Mouse (Mus musculus) hindbrain, embryonic 11.5 days (tissue): ENCODE results near the gene Kcnq1. TPM values are rescaled to one million over a fixed set of nuclear protein-coding genes. Genes with fewer than 3 reads are reported as not detected.

Source experiments
- ATAC-seq: fragments of 200-750 bp; cut with Nextera tagmentation; 2 replicates; pipeline ENCODE4 v1.8.0; 2017; ENCODE audit warnings: mild to moderate bottlenecking, moderate TSS enrichment, moderate library complexity; ENCODE audit not compliant: low FRiP score
- DNase-seq: peaks from one replicate; pipeline ENCODE4 v3.0.0-alpha.2; 2015; ENCODE audit warnings: low spot score
- H3K27ac ChIP-seq: fragments of 300-500 bp; sonication (generic); 2 replicates; pipeline ENCODE4 v1.5.1; 2014; ENCODE audit warnings: mild to moderate bottlenecking, low read depth, low read length
- H3K27me3 ChIP-seq: fragments of 300-500 bp; sonication (generic); 2 replicates; pipeline ENCODE4 v1.6.1; 2014; ENCODE audit warnings: mild to moderate bottlenecking, low read length, moderate library complexity, mixed read lengths; ENCODE audit not compliant: control insufficient read depth, insufficient read depth
- H3K36me3 ChIP-seq: fragments of 300-500 bp; sonication (generic); 2 replicates; pipeline ENCODE4 v1.6.1; 2014; ENCODE audit warnings: mild to moderate bottlenecking, low read length, moderate library complexity, mixed read lengths; ENCODE audit not compliant: control insufficient read depth, insufficient read depth
- H3K4me1 ChIP-seq: fragments of 300-500 bp; sonication (generic); replicated peaks from 2 replicates; pipeline ENCODE4 v1.6.1; 2014; ENCODE audit warnings: low read length, mixed read lengths; ENCODE audit not compliant: control insufficient read depth, insufficient read depth
- H3K4me2 ChIP-seq: fragments of 300-500 bp; sonication (generic); replicated peaks from 2 replicates; pipeline ENCODE4 v1.6.1; 2014; ENCODE audit warnings: mild to moderate bottlenecking, low read depth, low read length
- H3K4me3 ChIP-seq: fragments of 300-500 bp; sonication (generic); 2 replicates; pipeline ENCODE4 v1.5.1; 2014; ENCODE audit warnings: low read depth, low read length
- H3K9ac ChIP-seq: fragments of 300-500 bp; sonication (generic); 2 replicates; pipeline ENCODE4 v1.6.1; 2014; ENCODE audit warnings: low read depth, low read length
- H3K9me3 ChIP-seq: fragments of 300-500 bp; sonication (generic); 2 replicates; pipeline ENCODE4 v1.6.1; 2016; ENCODE audit warnings: low read length; ENCODE audit not compliant: control insufficient read depth
- WGBS: fragments of 180-500 bp; shearing (Covaris S2); extraction: QIAGEN DNeasy Blood & Tissue Kit; methylation state at CpG from one replicate; pipeline ENCODE4 v1.1.7; 2014; 5-methylcytosine and 5-hydroxymethylcytosine counted together
- polyA plus RNA-seq: library from polyadenylated mRNA; unstranded; fragments of >200 nt; fragmentation: Nextera tagmentation; extraction: Ambion mirVana; gene quantifications from 2 replicates; pipeline ENCODE4 v1.2.1, GENCODE M21; 2014

Kcnq1 gene
- polyA plus RNA-seq, 1 experiment from 2014 or later = 1.7 TPM

DNA sequence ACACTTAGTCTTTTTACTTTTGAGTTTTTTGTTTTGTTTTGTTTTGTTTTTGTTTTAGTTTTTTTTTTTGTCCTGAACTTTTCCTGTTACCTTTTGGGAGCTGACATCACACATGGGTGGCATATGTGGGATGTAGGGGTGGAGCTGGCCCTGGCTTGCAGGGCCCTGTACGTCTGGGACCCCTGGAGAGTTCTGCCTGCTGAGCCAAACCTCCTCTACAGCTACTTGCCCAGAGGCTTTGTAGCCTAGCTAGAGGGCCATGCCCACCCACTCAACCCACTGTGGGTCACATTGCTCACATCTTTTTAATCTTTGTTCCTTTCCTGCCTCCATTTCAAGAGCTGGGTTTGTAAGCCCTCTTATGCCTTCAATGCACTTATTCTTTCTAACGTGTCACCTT is 38.7 kb upstream of the Kcnq1 start:
- Histone ChIP-seq H3K9me3 (no peaks in the 10 kb centered on the region), H3K4me3 (no peak overlapping the region), H3K4me1 (peaks cover 15% of the 10 kb centered on the region), H3K4me2 (no peak overlapping the region), H3K27me3 (no peaks in the 10 kb centered on the region), H3K27ac (peak overlapping the region; percentile 94; the same call in 1 of the 2 replicates), H3K9ac (no peak overlapping the region), H3K36me3 (peaks cover 8% of the 10 kb centered on the region; the same call in 1 of the 2 replicates)
- ATAC-seq = no peak
- 87% methylated on average over 2 of the region's 2 CpGs for WGBS
- no peak for DNase-seq

DNA sequence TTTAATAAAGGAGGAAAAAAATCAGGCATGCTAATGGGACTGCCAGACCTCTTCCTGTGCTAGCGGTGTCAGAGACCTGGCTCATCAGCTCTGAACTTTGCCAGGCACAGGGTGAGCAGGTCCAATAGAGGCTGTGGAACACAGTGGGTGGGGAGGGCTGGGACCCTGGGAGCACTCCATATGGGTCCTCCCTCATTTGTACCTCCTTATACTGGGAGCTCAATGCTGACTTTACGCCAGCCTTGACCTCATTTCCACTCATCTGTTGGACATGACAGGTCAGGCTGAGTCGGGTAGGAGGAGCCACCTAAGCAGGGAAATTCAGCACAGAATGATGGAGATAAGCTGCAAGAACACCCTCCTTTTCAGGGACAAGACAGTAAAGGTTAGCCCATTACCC is 38.3 kb upstream of the Kcnq1 start:
- no peaks in the 10 kb centered on the region for H3K27me3 ChIP-seq
- ATAC-seq (no peak), DNase-seq (no peak)
- peaks cover 15% of the 10 kb centered on the region for H3K4me1 ChIP-seq
- H3K9ac ChIP-seq = peak overlapping the region; percentile 65
- no peaks in the 10 kb centered on the region for H3K9me3 ChIP-seq
- peak overlapping the region; percentile 90 for H3K4me3 ChIP-seq
- peak overlapping the region; percentile 68 for H3K4me2 ChIP-seq
- H3K36me3 ChIP-seq = peaks cover 6% of the 10 kb centered on the region; the same call in 1 of the 2 replicates
- WGBS = 82% methylated on average over 3 of the region's 3 CpGs
- peak overlapping the region; percentile 94 for H3K27ac ChIP-seq

DNA sequence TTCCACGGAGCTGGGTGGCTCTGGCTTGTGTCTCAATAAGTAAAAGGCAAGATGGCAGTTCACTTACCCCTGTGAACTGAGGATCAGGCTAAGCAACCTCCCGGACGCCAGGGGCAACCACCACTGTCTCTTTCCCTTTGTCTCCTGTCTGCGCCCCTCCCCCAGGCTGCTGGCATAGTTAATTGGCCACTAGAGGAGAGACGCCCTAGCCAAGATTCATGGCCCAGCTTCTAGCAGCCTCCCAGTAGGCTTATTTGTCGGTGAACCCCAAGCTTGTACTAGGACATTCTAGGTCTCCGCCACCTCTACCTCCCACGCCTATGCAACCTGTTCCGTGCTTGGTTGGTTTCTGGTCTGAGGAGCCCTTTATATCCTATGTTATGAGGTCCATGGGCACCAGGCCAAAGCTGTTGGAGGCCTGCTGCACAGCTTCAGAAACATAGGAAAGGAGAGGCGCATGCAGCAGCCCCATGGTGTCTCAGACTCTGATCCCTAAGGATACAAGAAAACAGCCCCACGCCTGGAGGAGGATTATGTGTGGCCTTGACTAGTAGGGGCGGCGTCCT is 37.8 kb upstream of the Kcnq1 start:
- Histone ChIP-seq H3K4me3 (peak overlapping the region; percentile 90), H3K4me1 (peaks cover 15% of the 10 kb centered on the region), H3K4me2 (peak overlapping the region; percentile 68), H3K9me3 (no peaks in the 10 kb centered on the region), H3K27ac (peak overlapping the region; percentile 94), H3K36me3 (peaks cover 6% of the 10 kb centered on the region; the same call in 1 of the 2 replicates), H3K27me3 (no peaks in the 10 kb centered on the region), H3K9ac (peak overlapping the region; percentile 65)
- WGBS = 45% methylated on average over 13 of the region's 13 CpGs
- ATAC-seq = 0 out of 2 replicates have a peak, but pooled peaks have one; percentile 1
- DNase-seq = peak; percentile 62

DNA sequence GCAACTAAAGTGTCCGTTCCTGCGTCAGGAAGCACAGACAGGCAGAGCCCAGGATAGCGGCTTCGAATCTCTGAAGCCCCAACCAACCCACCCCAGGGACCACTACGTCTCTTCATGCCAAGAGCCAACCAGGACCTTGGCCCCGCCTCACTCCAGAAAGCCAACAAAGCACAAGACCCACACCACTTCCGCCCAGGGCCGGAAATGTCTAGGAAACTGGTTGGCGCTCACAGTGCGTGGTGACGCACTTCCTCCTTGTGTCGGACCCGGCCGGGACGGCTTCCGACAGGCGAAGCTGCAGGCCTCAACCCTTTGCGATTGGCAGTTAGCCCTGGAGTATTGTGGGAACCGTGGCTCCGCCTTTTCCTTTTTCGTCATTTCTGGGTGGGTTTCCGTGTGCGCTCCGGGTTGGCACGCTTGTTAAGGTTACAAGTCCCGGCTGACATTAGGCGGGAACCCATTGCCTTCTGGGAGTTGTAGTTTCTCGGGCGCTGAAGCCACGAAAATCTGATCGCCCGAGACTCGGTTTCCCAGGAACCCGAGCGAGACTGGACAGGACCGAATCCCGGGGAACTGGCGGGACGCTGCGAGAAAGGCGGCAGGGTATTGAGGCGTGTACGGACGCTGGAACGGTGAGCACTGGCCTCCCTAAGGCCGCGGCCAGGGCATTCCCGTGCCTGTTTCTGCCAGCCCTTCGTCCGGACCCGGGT is 37.1 kb upstream of the Kcnq1 start, which contains the start of gene Tssc4:
Gene Tssc4, plus strand, starts transcription at position 368 of the 710 bp plus-strand sequence.
- DNase-seq (peak; percentile 99), ATAC-seq (peak; percentile 98)
- Histone ChIP-seq H3K4me2 (peak within 1 kb of the TSS; percentile 98), H3K4me3 (peak within 1 kb of the TSS; percentile 90), H3K4me1 (peaks cover 15% of the 10 kb centered on the region), H3K9ac (peak within 1 kb of the TSS; percentile 95), H3K9me3 (no peaks in the 10 kb centered on the region), H3K27ac (peak within 1 kb of the TSS; percentile 94), H3K27me3 (no peaks in the 10 kb centered on the region), H3K36me3 (peaks cover 6% of the 10 kb centered on the region; the same call in 1 of the 2 replicates)
- WGBS = under 1% methylated on average over 51 of the region's 51 CpGs

DNA sequence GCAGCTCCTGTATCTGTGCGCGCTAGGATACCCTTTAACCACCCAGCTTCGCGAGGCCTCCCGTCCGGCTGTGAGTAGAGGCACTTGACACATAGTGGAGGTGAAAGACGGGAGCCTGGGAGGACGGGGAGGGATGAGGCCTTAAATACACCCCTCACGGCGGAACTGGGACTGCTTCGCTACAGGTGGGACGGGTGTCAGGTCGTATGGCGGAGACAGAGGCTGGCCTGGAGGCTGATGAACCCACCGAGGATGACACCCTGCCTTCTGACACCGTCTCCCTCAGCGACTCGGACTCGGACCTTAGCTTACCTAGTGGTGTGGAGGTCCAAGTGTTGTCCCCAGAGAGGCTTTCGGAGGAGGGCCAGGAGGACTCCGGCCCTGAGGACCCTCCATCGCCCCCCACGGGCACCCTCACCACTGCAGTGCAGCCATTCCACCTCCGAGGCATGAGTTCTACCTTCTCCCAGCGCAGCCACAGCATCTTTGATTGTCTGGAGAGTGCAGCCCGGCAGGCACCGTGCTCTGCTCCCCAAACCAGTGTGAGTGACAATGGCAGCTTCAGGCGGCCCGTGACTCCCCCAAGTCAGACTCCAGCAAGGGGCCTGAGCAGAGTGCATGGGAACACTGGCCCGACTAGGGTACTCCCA is 36.3 kb upstream of the Kcnq1 start:
- Histone ChIP-seq H3K27me3 (no peaks in the 10 kb centered on the region), H3K4me3 (peak overlapping the region; percentile 90), H3K36me3 (peaks cover 6% of the 10 kb centered on the region; the same call in 1 of the 2 replicates), H3K4me2 (peak overlapping the region; percentile 98), H3K27ac (no peak overlapping the region), H3K9ac (peak overlapping the region; percentile 95), H3K9me3 (no peaks in the 10 kb centered on the region), H3K4me1 (peaks cover 15% of the 10 kb centered on the region)
- DNase-seq = no peak
- WGBS = 10% methylated on average over 30 of the region's 30 CpGs
- ATAC-seq = no peak

DNA sequence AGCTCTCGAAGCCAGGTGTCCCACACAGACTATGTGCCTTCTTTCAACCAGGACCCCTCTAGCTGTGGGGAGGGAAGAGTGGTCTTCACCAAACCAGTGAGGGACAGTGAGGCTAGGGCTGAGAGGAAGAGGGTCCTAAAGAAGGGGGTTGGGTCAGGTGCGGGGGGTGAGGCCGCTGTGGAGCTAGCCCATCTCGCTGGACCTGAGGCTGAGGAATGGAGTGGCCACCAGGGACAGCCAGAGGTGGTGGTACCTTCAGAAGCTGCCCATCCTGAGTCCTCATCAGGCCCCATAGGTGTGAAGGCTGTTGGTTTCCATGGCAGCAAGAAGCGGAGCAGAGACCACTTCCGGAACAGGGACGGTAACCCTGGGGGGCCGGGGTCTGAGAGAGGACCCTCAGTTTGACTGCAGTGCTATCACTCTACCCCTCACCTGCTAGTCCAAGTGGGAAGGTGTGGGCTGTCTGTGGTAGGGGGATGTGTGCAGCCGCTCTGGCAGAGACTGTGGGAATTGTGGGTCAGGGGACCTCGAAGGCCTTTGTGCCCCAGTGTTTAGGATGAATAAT is 35.6 kb upstream of the Kcnq1 start:
- Histone ChIP-seq H3K36me3 (peaks cover 6% of the 10 kb centered on the region; the same call in 1 of the 2 replicates), H3K4me2 (peak overlapping the region; percentile 98), H3K4me1 (peaks cover 15% of the 10 kb centered on the region), H3K27me3 (no peaks in the 10 kb centered on the region), H3K9me3 (no peaks in the 10 kb centered on the region), H3K9ac (peak overlapping the region; percentile 95), H3K27ac (no peak overlapping the region), H3K4me3 (peak overlapping the region; percentile 90)
- WGBS = 96% methylated on average over 10 of the region's 10 CpGs
- ATAC-seq = no peak
- no peak for DNase-seq

DNA sequence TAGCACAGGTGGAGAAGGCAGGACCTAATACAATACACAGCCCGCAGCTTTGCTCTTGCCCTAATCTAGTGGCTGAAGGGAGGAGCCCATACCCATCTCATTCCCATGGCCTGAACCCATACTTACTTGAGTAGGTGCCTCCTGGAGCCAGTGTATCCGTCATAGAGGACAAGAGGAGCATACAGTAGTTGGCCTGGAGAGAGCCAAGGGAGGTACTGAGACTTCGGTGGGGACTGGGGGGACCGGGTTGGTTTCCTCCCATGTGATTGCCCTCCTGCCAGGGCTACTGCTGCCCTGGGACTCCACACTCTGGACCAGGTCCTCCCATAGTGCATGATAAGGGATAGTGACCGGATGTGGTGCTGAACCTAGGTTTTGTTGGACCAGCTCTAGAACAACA is 33.6 kb upstream of the Kcnq1 start:
- Histone ChIP-seq H3K9me3 (no peaks in the 10 kb centered on the region), H3K36me3 (no peaks in the 10 kb centered on the region), H3K4me1 (peaks cover 15% of the 10 kb centered on the region), H3K9ac (no peak overlapping the region), H3K27me3 (no peaks in the 10 kb centered on the region), H3K4me2 (no peak overlapping the region), H3K4me3 (no peak overlapping the region), H3K27ac (no peak overlapping the region)
- ATAC-seq (no peak), DNase-seq (no peak)
- 88% methylated on average over 5 of the region's 5 CpGs for WGBS

DNA sequence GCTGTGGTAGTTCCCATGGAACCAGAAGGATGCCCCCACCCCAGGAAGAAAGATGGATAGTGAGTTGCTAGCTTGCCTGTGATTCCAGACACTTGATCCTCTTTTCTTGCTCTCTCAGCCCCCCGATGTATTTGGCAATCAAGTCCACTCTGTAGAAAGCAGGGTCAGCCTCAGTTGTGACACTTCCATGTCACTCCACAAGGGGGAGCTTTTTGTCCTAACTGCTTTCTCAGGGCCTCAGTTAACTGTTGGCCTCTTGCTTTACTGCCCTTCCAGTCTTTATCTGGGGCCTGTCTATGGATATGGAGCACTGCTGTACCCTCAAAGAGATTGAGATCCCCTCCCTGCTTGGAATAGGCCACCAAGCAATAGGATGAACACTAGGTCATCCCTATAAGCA is 33.1 kb upstream of the Kcnq1 start:
- Histone ChIP-seq H3K27ac (no peak overlapping the region), H3K4me3 (no peak overlapping the region), H3K36me3 (no peaks in the 10 kb centered on the region), H3K4me1 (peaks cover 12% of the 10 kb centered on the region), H3K4me2 (no peak overlapping the region), H3K9me3 (no peaks in the 10 kb centered on the region), H3K9ac (no peak overlapping the region), H3K27me3 (no peaks in the 10 kb centered on the region)
- ATAC-seq (no peak), DNase-seq (peak; percentile 63)
- WGBS = 81% methylated on average over 1 of the region's 1 CpGs
